Mouse (Mus musculus) testis, postnatal 10 days (tissue): ENCODE measurements around the gene Gm9112.
"Not testable (repeated sequence)": the region's sequence is repeated elsewhere in the genome, so short reads cannot be mapped to it uniquely, and the experiment has no call there.

Experiments
- DNase-seq: peaks from one replicate; pipeline ENCODE4 v3.0.0; 2021; ENCODE audit warnings: low spot score

The Gm9112 gene

GRCm38 (mm10) chrX:102707535-102707934, at the start of gene Gm9112, which contains the start of gene Dmrtc1b:
TSS of gene Gm9112 (minus strand) at chrX:102707635.
TSS of gene Dmrtc1b (plus strand) at chrX:102707865.
- not testable (repeated sequence) for DNase-seq

GRCm38 (mm10) chrX:102724226-102724625, 16.8 kb upstream of the Gm9112 start:
- not testable (repeated sequence) for DNase-seq

- peak; percentile 57 for DNase-seq
Measured at GRCm38 (mm10) chrX:102700636-102701035, 6.8 kb downstream of the Gm9112 start.

- peak; percentile 47 for DNase-seq
Measured at GRCm38 (mm10) chrX:102689252-102689651, 18.2 kb downstream of the Gm9112 start.

- not testable (repeated sequence) for DNase-seq
Measured at GRCm38 (mm10) chrX:102686872-102687271, 20.6 kb downstream of the Gm9112 start, which contains the start of gene Gm3880. TSS of gene Gm3880 (minus strand) at chrX:102686972.

- not testable (repeated sequence) for DNase-seq
Measured at GRCm38 (mm10) chrX:102684706-102685105, 22.7 kb downstream of the Gm9112 start.

- no peak for DNase-seq
Measured at GRCm38 (mm10) chrX:102666641-102667040, 40.8 kb downstream of the Gm9112 start.

- peak; percentile 38 for DNase-seq
Measured at GRCm38 (mm10) chrX:102660712-102661111, 46.7 kb downstream of the Gm9112 start.
